Mouse (Mus musculus) ES-CJ7 (cell line): ENCODE data around the gene Znrf3.
"Not testable (repeated sequence)": the region's sequence is repeated elsewhere in the genome, so short reads cannot be mapped to it uniquely, and the experiment has no call there.

Source experiments
- DNase-seq: peaks from one replicate; pipeline ENCODE4 v3.0.0; 2011; ENCODE audit warnings: low read depth, low spot score

Znrf3 gene

DNA sequence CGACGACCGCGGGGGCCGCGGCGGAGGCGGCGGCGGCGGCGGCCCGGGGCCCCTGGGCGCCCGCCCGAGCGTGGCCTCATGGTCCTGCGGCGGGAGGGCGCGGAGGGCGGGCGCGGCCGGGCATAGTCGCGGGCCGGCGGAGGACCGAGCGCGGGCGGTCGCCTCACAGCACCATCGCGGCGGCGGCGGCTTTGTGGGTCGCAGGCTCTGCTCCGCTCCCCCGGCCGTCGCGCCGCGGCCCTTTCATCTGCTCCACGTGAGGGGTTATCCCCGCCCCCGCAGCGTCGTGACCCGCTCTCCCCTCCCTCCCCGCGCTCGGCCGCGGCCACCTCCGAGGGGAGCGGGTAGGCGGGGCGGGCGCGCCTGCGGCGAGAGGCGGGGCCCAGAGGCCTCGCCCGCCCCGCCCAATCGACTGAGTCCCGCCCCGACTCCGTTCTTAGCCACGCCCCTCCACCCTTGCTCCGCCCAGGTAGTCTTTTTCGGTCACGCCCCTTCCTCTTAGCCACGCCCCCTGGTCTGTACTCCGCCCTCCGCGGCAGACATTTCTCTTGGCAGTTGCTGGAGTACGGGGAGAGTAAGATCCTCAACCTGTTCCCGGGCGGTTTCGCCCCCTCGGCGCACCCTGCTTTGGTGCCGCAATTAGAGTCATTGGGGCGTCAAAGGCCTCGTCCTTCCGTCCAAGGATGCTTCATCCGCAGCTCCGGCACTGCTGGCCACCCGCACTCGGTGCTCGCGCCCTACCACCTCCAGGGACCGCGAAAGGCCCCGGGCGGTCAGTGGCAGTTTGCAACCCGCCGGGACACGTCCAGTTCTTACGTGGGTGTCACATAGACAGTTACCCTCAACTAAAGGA lies at the start of gene Znrf3:
Gene Znrf3 (minus strand): TSS at position 249 of the 853 bp plus-strand sequence.
- DNase-seq: peak; percentile 92

DNA sequence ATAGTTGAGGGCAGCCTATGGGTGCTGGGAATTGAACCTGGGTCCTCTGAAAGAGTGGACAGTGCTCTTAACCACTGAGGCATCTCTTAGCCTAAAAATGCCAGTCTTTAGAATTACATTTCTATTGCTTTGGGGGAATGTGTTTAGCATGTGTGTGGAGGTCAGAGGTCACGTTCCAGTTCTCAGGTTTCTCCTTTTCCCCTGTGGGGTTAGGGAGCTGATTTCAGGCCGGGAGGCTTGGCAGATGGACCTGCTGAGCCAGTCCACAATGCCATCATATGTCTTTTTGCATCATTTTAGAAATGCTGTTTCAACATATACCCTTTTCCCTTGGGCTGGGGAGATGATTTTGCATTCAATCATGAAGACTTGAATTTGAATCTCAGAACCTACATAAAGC lies 49.2 kb upstream of the Znrf3 start:
- DNase-seq: no peak

- DNase-seq: no peak
These were observed 47.3 kb upstream of the Znrf3 start for GRCm38 (mm10) chr11:5491912-5492311.

DNA sequence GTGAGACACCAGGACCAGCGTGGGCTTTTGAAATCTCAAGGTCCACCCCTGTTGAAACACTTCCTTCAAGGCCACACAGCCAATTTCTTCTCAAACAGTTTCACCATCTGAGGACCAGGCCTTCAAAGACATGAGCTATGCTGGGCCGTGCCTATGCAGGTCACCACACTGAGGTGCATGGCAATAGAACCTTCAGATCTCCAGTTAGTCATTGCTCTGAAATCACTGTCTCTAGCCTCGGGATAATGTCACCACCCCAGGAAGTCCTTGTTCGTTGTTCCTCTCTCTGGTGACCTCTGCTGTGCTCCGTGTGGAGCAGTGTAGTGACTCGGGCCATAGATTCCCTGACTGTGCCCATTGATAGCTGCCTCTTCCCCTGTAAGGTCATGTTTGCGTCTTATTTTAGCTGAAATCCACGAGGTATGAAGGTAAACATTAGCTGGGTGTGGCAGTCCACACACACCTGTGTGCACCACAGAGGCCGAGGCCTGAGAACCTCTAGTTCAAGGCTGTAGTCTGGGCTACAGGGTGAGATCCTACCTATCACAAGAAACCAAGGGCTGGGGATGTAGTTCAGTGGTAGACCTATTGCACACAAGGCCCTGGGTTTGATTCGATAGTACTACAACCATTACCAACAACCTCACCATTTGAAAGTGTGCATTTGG lies 46.5 kb upstream of the Znrf3 start:
- DNase-seq: no peak

GRCm38 (mm10) chr11:5489433-5489832 lies 44.8 kb upstream of the Znrf3 start:
- DNase-seq: peak; percentile 64

GRCm38 (mm10) chr11:5485193-5486011 lies 40.8 kb upstream of the Znrf3 start:
- DNase-seq: peak; percentile 94

GRCm38 (mm10) chr11:5482581-5482980 lies 37.9 kb upstream of the Znrf3 start:
- DNase-seq: no peak

DNA sequence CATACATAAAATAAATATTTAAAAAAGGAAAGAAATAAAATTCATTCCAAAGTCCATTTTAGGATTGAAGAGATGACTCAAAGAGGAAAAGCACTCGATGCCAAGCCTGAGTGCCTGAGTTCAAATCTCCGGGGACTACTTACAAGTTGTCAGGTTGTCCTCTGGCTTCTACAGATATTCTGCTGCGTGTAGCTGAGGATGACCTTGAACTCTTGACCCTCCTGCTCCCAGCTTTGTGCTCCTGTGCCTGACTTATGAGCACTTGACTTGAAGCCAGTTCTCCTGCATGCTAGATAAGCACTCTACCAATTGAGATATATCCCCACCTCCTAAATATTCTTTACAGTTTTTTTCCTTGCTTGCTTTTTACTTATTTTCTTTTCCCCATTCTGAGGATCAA lies 34.2 kb upstream of the Znrf3 start:
- DNase-seq: peak; percentile 76

DNA sequence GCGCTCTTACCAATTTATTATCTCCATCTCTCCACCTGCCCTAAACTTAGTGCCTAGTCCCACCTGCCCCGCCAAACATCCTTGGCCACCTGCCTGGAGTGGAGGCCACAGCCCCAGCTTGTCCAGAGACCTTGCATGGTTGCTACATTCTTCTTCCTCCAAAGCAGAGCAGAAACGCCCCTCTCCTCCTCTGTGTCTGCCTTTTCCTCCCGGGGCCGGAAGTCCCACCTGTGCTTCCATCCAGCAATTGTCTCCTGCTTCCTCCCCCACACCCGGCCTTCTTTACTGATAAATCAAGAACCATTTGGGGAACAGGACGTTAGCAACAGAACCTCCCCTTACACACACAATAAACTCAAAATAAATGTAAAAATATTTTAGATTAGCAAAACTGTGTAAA lies 33.5 kb upstream of the Znrf3 start:
- peak; percentile 75 for DNase-seq

DNA sequence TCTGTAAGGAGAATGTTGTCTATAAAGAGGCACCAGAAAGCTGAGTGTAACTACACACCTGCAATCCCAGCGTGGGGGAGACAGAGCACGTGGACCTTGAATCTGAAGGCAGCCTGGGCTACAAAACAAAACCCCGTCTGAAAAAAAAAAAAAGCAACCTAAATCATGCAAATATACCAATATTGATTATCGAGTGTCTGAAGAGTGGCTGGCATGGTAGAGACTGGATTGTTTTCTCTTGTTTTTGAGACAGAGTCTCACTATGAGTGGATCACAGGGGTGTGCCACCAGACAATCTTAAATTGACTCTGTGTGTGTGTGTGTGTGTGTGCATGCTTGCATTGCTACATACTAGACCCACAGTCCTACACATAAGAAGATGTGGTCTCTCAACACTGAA lies 32.2 kb upstream of the Znrf3 start:
- no peak for DNase-seq

- DNase-seq: not testable (repeated sequence)
These were observed 31.0 kb upstream of the Znrf3 start for GRCm38 (mm10) chr11:5475556-5476118.

DNA sequence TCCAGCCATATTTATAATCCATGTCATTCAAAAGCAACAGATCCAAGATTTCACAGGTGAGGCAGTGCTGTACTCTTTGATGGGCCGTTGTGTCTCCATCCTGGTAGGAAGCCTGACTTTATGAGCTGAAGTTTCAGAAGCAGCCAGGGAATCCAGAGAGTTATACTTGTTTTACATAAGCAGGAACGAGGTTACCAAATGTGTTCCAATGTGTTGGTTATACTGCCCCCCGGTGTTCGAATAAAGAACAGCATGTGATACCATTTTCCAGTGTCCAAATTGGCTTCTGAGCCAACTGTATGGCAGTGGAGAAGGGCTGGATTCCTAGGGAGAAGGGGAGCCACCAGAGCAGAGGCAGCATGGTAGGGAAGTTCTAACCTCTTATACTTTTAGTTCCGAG lies 29.5 kb upstream of the Znrf3 start:
- peak; percentile 75 for DNase-seq

GRCm38 (mm10) chr11:5470055-5470454 lies 25.4 kb upstream of the Znrf3 start:
- no peak for DNase-seq

GRCm38 (mm10) chr11:5469084-5469483 lies 24.4 kb upstream of the Znrf3 start:
- peak; percentile 78 for DNase-seq

- no peak for DNase-seq
These were observed 23.8 kb upstream of the Znrf3 start for GRCm38 (mm10) chr11:5468471-5468870.

GRCm38 (mm10) chr11:5451923-5452322 lies 7.3 kb upstream of the Znrf3 start:
- no peak for DNase-seq

DNA sequence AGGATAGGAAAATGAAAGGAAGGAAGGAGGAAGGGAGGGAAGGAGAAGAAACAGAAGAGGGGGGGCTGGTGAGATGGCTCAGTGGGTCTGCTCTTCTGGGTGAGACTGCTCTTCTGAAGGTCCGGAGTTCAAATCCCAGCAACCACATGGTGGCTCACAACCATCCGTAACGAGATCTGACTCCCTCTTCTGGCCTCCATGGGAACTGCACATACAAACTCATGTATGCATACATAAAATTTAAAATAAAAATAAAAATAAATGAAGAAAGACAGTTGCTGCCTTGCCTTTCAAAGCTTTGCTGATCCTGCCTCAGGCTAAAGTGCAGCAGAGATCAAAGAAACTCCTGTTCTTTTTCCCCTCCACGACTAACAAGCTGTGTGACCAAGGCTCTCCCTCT lies 6.7 kb upstream of the Znrf3 start:
- DNase-seq: no peak

GRCm38 (mm10) chr11:5450701-5451100 lies 6.1 kb upstream of the Znrf3 start:
- DNase-seq: no peak

GRCm38 (mm10) chr11:5445452-5445953 lies 856 bp upstream of the Znrf3 start:
- no peak for DNase-seq

- no peak for DNase-seq
These were observed 431 bp downstream of the Znrf3 start for GRCm38 (mm10) chr11:5444234-5444598.

DNA sequence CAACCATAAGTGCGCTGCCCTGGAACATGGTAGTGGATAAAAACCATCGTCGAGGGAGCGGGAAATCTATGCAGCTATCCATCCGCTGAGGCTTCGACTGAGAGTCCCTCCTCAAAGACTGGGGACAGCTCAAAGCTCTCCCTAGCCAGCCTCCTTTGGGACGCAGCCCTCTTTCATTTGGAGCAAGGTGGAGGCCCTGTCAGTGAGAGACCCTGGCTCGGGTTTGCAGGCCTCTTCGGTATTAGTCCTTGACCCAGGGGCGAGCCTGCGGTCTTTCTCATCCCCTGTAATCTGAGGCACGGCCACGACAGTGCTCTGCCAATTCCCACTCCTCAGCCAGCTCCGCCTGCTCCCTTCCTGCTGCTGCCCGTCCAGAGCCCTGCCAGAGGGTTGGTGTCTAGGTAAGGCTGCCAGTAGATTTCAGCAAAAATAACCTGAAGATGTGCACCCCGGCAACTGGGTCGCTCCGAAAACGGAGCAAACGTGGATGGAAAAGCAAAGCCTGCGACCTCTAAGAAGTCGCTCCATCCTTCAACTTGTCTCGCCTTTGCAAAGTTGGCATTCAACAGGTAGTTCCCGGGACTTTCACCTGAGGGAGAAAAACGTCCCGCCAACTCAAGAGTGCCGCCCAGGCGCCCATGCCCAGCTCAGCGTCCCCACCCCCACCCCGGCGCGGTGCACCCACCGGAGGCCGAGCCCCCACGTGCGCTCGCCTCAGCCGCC lies 975 bp downstream of the Znrf3 start:
- peak; percentile 34 for DNase-seq
